Mouse (Mus musculus) adrenal gland, adult 8-10 months (tissue): ENCODE data around the gene Rab6b. TPM values are rescaled to one million over a fixed set of nuclear protein-coding genes. Genes with fewer than 3 reads are reported as not detected.

Experiments
- DNase-seq: peaks from one replicate; pipeline ENCODE4 v3.0.0; 2022
- total RNA-seq, 4 experiments: library from RNA; stranded (reverse); gene quantifications; 2 replicates each; pipeline ENCODE4 v1.2.4; 2022

Rab6b gene
- total RNA-seq, 4 experiments from 2014 or later: 1.9 to 5.2 (median 3.2) TPM

GRCm38 (mm10) chr9:103207846-103208245 is 96.3 kb downstream of the Rab6b start:
- peak; percentile 37 for DNase-seq

GRCm38 (mm10) chr9:103208802-103209423 is 97.3 kb downstream of the Rab6b start:
- no peak for DNase-seq

- no peak for DNase-seq
Observed at GRCm38 (mm10) chr9:103212654-103213420, 101.2 kb downstream of the Rab6b start.

- DNase-seq: no peak
Observed at GRCm38 (mm10) chr9:103213631-103214030, 102.0 kb downstream of the Rab6b start.

GRCm38 (mm10) chr9:103214281-103214680 is 102.7 kb downstream of the Rab6b start:
- no peak for DNase-seq

- DNase-seq: no peak
Observed at GRCm38 (mm10) chr9:103224721-103225120, 113.1 kb downstream of the Rab6b start.

- no peak for DNase-seq
Observed at GRCm38 (mm10) chr9:103225464-103225863, 113.9 kb downstream of the Rab6b start.

GRCm38 (mm10) chr9:103226806-103227205 is 115.2 kb downstream of the Rab6b start:
- DNase-seq: no peak

- no peak for DNase-seq
Observed at GRCm38 (mm10) chr9:103227760-103228159, 116.2 kb downstream of the Rab6b start.

GRCm38 (mm10) chr9:103228370-103229003 is 116.9 kb downstream of the Rab6b start:
- no peak for DNase-seq

- DNase-seq: no peak
Observed at GRCm38 (mm10) chr9:103229037-103229867, 117.7 kb downstream of the Rab6b start.

GRCm38 (mm10) chr9:103230151-103230951 is 118.8 kb downstream of the Rab6b start, which contains the start of the genes Gm20425 and Trf:
Gm20425 (minus strand) TSS chr9:103230307.
Trf (minus strand) TSS chr9:103230444.
- DNase-seq: peak; percentile 45

GRCm38 (mm10) chr9:103232232-103233005 is 120.8 kb downstream of the Rab6b start:
- DNase-seq: no peak

- no peak for DNase-seq
Observed at GRCm38 (mm10) chr9:103233006-103233395, 121.4 kb downstream of the Rab6b start.

GRCm38 (mm10) chr9:103234059-103234458 is 122.5 kb downstream of the Rab6b start:
- DNase-seq: no peak

GRCm38 (mm10) chr9:103234565-103235165 is 123.1 kb downstream of the Rab6b start:
- no peak for DNase-seq
